ENCODE assay signal across 9 mouse cellular contexts in genomic region chr5:104465731-104466130, GRCm38 (mm10). TPM values are rescaled to one million over a fixed set of nuclear protein-coding genes. Genes with fewer than 3 reads are reported as not detected.
DNase-seq lines count a peak whose midpoint lies in the region; ATAC-seq and TF ChIP-seq lines count a peak whose summit lies in the region.
"Had no signal": no experiment of that assay in that cellular context is flagged by ENCODE, and none has a peak within 500 bp of the region (broad histone marks: within the 10 kb centered on the region; RNA-seq: fewer than 3 reads in every experiment).

No protein-coding gene starts in this region.

- TF ChIP-seq CTCF in liver, adult 2 months (IDR thresholded peaks at IDR 0.05; ENCODE audit: low read depth, low read length), result no peak
- no peak for TF ChIP-seq CTCF in liver, postnatal 0 days (IDR thresholded peaks at IDR 0.05; ENCODE audit: low read depth)
- TF ChIP-seq CTCF in heart, postnatal 0 days (IDR thresholded peaks at IDR 0.05; ENCODE audit: low read depth), result no peak

- no peak overlapping the region for H3K4me3 ChIP-seq in liver, adult 2 months (ENCODE audit: insufficient read depth, low read depth, low read length)
- H3K4me3 ChIP-seq in liver, postnatal 0 days (ENCODE audit: low read depth, low read length), result no peak overlapping the region
- no peak overlapping the region for H3K4me3 ChIP-seq in heart, postnatal 0 days (ENCODE audit: low read depth, low read length)
- H3K4me3 ChIP-seq: megakaryocyte, embryonic 14.5 days had no signal

- no peak for TF ChIP-seq EP300 in liver, postnatal 0 days (IDR thresholded peaks at IDR 0.05; ENCODE audit: low read depth)
- TF ChIP-seq EP300 in heart, postnatal 0 days (IDR thresholded peaks at IDR 0.05; ENCODE audit: low read depth), result no peak

- no peaks in the 10 kb centered on the region for H3K27me3 ChIP-seq in liver, adult 2 months (ENCODE audit: control insufficient read depth, insufficient read depth, low read length)
- H3K27me3 ChIP-seq in liver, postnatal 0 days (ENCODE audit: insufficient read depth, low read length), result no peaks in the 10 kb centered on the region
- no peaks in the 10 kb centered on the region for H3K27me3 ChIP-seq in heart, postnatal 0 days (ENCODE audit: control insufficient read depth, insufficient read depth, low read length)
- H3K27me3 ChIP-seq: megakaryocyte, embryonic 14.5 days had no signal

- peaks cover 6% of the 10 kb centered on the region for H3K36me3 ChIP-seq in liver, adult 2 months (ENCODE audit: control insufficient read depth, insufficient read depth, low read length)
- peaks cover 4% of the 10 kb centered on the region; the same call in 1 of the 2 replicates for H3K36me3 ChIP-seq in liver, postnatal 0 days (replicated peaks; ENCODE audit: insufficient read depth, low read length)
- H3K36me3 ChIP-seq in heart, postnatal 0 days (replicated peaks; ENCODE audit: control insufficient read depth, insufficient read depth, low read length), result peaks cover 30% of the 10 kb centered on the region

- ATAC-seq in liver, postnatal 0 days, result no peak
- ATAC-seq in heart, postnatal 0 days (ENCODE audit: insufficient read depth, low read depth), result peak; percentile 44; the same call in 1 of the 2 replicates

- no peak overlapping the region for H3K9ac ChIP-seq in liver, adult 2 months (ENCODE audit: low read depth, low read length)
- H3K9ac ChIP-seq in liver, postnatal 0 days (replicated peaks), result no peak overlapping the region
- no peak overlapping the region for H3K9ac ChIP-seq in heart, postnatal 0 days (replicated peaks; ENCODE audit: low read depth, low read length)

- peak; percentile 19 for DNase-seq in liver, adult 2 months (ENCODE audit: extremely low read depth, low read depth, low spot score)
- DNase-seq in liver, postnatal 0 days, result no peak
- peak; percentile 71 for DNase-seq in cerebellum, adult 11 months
- DNase-seq in heart, postnatal 0 days (ENCODE audit: low spot score), result no peak
- DNase-seq in lung, postnatal 36 days, result peak; percentile 68
- DNase-seq in retina, postnatal 1 day, result no peak
- no peak for DNase-seq in frontal cortex, postnatal 14 days (ENCODE audit: low spot score in 2 of 2)
- DNase-seq in thymus, postnatal 36 days, result no peak

- no peak overlapping the region for H3K27ac ChIP-seq in liver, adult 2 months (replicated peaks; ENCODE audit: insufficient read depth, low read depth, low read length)
- H3K27ac ChIP-seq in liver, postnatal 0 days (ENCODE audit: low read depth), result no peak overlapping the region
- H3K27ac ChIP-seq in heart, postnatal 0 days (ENCODE audit: low read depth), result 0 out of 2 replicates have a peak overlapping the region, but pooled peaks have one; percentile 32

- TF ChIP-seq POLR2A in liver, adult 2 months (IDR thresholded peaks at IDR 0.05; ENCODE audit: extremely low read depth, insufficient read depth, low read length), result no peak

- no peak overlapping the region for H3K4me2 ChIP-seq in liver, postnatal 0 days (ENCODE audit: low read depth, low read length)
- H3K4me2 ChIP-seq in heart, postnatal 0 days (ENCODE audit: low read depth, low read length), result no peak overlapping the region

- WGBS in liver, adult 2 months, result 92% methylated on average over 12 of the region's 12 CpGs
- WGBS in liver, postnatal 0 days (ENCODE audit: insufficient replicate concordance), result 88% methylated on average over 12 of the region's 12 CpGs
- 71% methylated on average over 12 of the region's 12 CpGs for whole genome bisulfite sequencing in heart, postnatal 0 days

- no peaks in the 10 kb centered on the region; the same call in 1 of the 2 replicates for H3K4me1 ChIP-seq in liver, adult 2 months (ENCODE audit: control insufficient read depth, insufficient read depth, low read length)
- H3K4me1 ChIP-seq in liver, postnatal 0 days (ENCODE audit: insufficient read depth), result no peaks in the 10 kb centered on the region
- H3K4me1 ChIP-seq in heart, postnatal 0 days (ENCODE audit: control insufficient read depth, insufficient read depth), result peaks cover 7% of the 10 kb centered on the region; the same call in 1 of the 2 replicates

- peaks cover 3% of the 10 kb centered on the region; the same call in 1 of the 2 replicates for H3K79me2 ChIP-seq in liver, adult 2 months (ENCODE audit: control insufficient read depth, insufficient read depth, low read length)

- H3K9me3 ChIP-seq in liver, postnatal 0 days (ENCODE audit: low read length), result no peaks in the 10 kb centered on the region
- no peaks in the 10 kb centered on the region for H3K9me3 ChIP-seq in heart, postnatal 0 days (replicated peaks; ENCODE audit: control insufficient read depth, low read length)
- H3K9me3 ChIP-seq: megakaryocyte, embryonic 14.5 days had no signal

RNA-seq across cellular contexts. Expression of gene Pkd2, which starts 6.5 kb away (rescaled TPM):
- 11.1 and 11.2 TPM in 2 replicates for total RNA-seq in liver, adult 2 months (2014; rRNA removed)
- 5.7 and 5.8 TPM in 2 replicates for polyA plus RNA-seq in liver, adult 2 months (2012; rRNA removed)
- polyA plus RNA-seq in liver, postnatal 0 days (2015; fragmentation: Nextera tagmentation; extraction: Ambion mirVana), result 0.95 and 0.97 TPM in 2 replicates
- 15.4 and 29.4 TPM in 2 replicates for total RNA-seq in heart, postnatal 0 days (2014; rRNA removed; ENCODE audit: low replicate concordance)
- 4.5 and 4.7 TPM in 2 replicates for polyA plus RNA-seq in heart, postnatal 0 days (2015; fragmentation: Nextera tagmentation; extraction: Ambion mirVana)

RNA-seq across cellular contexts. Expression of gene Spp1, which starts 30.8 kb away (rescaled TPM):
- 29.8 and 39.8 TPM in 2 replicates for total RNA-seq in liver, adult 2 months (2014; rRNA removed)
- 16.7 and 19.3 TPM in 2 replicates for polyA plus RNA-seq in liver, adult 2 months (2012; rRNA removed)
- 73.9 and 103 TPM in 2 replicates for polyA plus RNA-seq in liver, postnatal 0 days (2015; fragmentation: Nextera tagmentation; extraction: Ambion mirVana)
- total RNA-seq in heart, postnatal 0 days (2014; rRNA removed; ENCODE audit: low replicate concordance), result 0.53 and 3.4 TPM in 2 replicates
- 11.2 and 34.8 TPM in 2 replicates for polyA plus RNA-seq in heart, postnatal 0 days (2015; fragmentation: Nextera tagmentation; extraction: Ambion mirVana)

RNA-seq across cellular contexts. Expression of gene BC005561, which starts 42.4 kb away (rescaled TPM):
- 6.7 and 7.5 TPM in 2 replicates for total RNA-seq in liver, adult 2 months (2014; rRNA removed)
- polyA plus RNA-seq in liver, adult 2 months (2012; rRNA removed), result 1.1 and 1.4 TPM in 2 replicates
- polyA plus RNA-seq in liver, postnatal 0 days (2015; fragmentation: Nextera tagmentation; extraction: Ambion mirVana), result 2.6 and 3.0 TPM in 2 replicates
- 3.1 and 3.5 TPM in 2 replicates for total RNA-seq in heart, postnatal 0 days (2014; rRNA removed; ENCODE audit: low replicate concordance)
- 5.0 and 5.6 TPM in 2 replicates for polyA plus RNA-seq in heart, postnatal 0 days (2015; fragmentation: Nextera tagmentation; extraction: Ambion mirVana)

Comparison
In these comparisons a context has a peak if more than half of its experiments do, and no peak if none do; other contexts are left out.
1. DNase-seq: peak in liver, adult 2 months (single experiment), cerebellum, adult 11 months (single experiment) and lung, postnatal 36 days (single experiment); none in liver, postnatal 0 days (single experiment), heart, postnatal 0 days (single experiment), retina, postnatal 1 day (single experiment), frontal cortex, postnatal 14 days (0 of 2) and thymus, postnatal 36 days (0 of 2).